ENCODE assay signal across 17 mouse cellular contexts in genomic region chr13:51166711-51167110, GRCm38 (mm10). TPM values are rescaled to one million over a fixed set of nuclear protein-coding genes. Genes with fewer than 3 reads are reported as not detected.
"Had no signal": no experiment of that assay in that cellular context is flagged by ENCODE, and none has a peak within 500 bp of the region (broad histone marks: within the 10 kb centered on the region; RNA-seq: fewer than 3 reads in every experiment).

No protein-coding gene starts in this region.

- DNase-seq: liver, postnatal 0 days; lung, adult 2 months; lung, postnatal 14 days; lung, postnatal 36 days; midbrain, embryonic 14.5 days; right cerebral cortex, postnatal 14 days; right cerebral cortex, postnatal 4 days; spleen, adult 18-20 months; thymus, adult 2 months; thymus, postnatal 25 days; thymus, postnatal 4 days had no signal

- H3K36me3 ChIP-seq: liver, embryonic 15.5 days; lung, embryonic 15.5 days; midbrain, embryonic 12.5 days had no signal

- H3K4me3 ChIP-seq: liver, embryonic 15.5 days; lung, embryonic 15.5 days; megakaryocyte, embryonic 14.5 days; midbrain, embryonic 12.5 days; neural tube, embryonic 12.5 days had no signal

- H3K9me3 ChIP-seq: liver, embryonic 15.5 days; lung, embryonic 15.5 days; midbrain, embryonic 12.5 days; neural tube, embryonic 12.5 days had no signal

RNA-seq across cellular contexts. Expression of gene Nxnl2, which starts 4.1 kb away (rescaled TPM):
- total RNA-seq: megakaryocyte progenitor cell, adult 5-6 weeks had no signal
